ENCODE assay signal across 8 mouse cellular contexts in the genomic region with DNA sequence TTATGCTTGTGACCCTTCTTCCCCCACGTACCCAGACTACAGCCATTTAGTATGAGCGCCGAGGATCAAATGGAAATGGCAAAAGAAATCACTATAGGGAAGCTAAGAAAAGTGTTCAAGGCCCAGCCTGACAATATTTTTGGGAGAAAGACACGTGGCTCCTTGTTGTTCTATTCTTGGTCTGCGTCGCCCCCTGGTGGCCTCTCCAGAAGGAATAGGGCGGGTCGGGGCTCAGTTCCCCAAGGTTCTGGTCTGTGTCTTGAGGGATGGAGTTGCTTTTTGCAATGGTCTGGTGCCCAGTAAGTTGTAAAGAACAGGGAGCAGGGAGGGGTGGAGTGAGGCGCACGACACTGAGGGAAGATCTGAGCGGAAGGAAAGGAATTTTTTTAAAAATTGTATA.
DNase-seq lines count a peak whose midpoint lies in the region; ATAC-seq lines count a peak whose summit lies in the region.

No protein-coding gene starts in this region.

- H3K9ac ChIP-seq in limb, embryonic 11.5 days (ENCODE audit: low read length) = peak overlapping the region; percentile 0; the same call in 1 of the 2 replicates
- H3K9ac ChIP-seq in midbrain, embryonic 13.5 days (replicated peaks) = no peak overlapping the region

- H3K27ac ChIP-seq in limb, embryonic 11.5 days (replicated peaks; ENCODE audit: low read depth, low read length) = peak overlapping the region; percentile 85
- peak overlapping the region; percentile 72 for H3K27ac ChIP-seq in midbrain, embryonic 13.5 days

- no peak overlapping the region for H3K4me3 ChIP-seq in limb, embryonic 11.5 days (ENCODE audit: low read depth, low read length)
- no peak overlapping the region for H3K4me3 ChIP-seq in midbrain, embryonic 13.5 days (replicated peaks)

- H3K9me3 ChIP-seq in limb, embryonic 11.5 days (ENCODE audit: control insufficient read depth, low read length) = no peaks in the 10 kb centered on the region
- no peaks in the 10 kb centered on the region for H3K9me3 ChIP-seq in midbrain, embryonic 13.5 days

- no peak for ATAC-seq in limb, embryonic 11.5 days (ENCODE audit: insufficient number of reproducible peaks, low FRiP score, low TSS enrichment, low read depth)
- peak; percentile 51; the same call in 1 of the 2 replicates for ATAC-seq in midbrain, embryonic 13.5 days

- peak overlapping the region; percentile 73; the same call in 1 of the 2 replicates for H3K4me2 ChIP-seq in limb, embryonic 11.5 days (ENCODE audit: low read depth, severe bottlenecking)
- peak overlapping the region; percentile 58 for H3K4me2 ChIP-seq in midbrain, embryonic 13.5 days (replicated peaks)

- under 1% methylated on average over 11 of the region's 11 CpGs for WGBS in limb, embryonic 11.5 days
- 1% methylated on average over 11 of the region's 11 CpGs for WGBS in midbrain, embryonic 13.5 days

- H3K4me1 ChIP-seq in limb, embryonic 11.5 days (ENCODE audit: control insufficient read depth, insufficient read depth, low read length) = peaks cover 18% of the 10 kb centered on the region
- peaks cover 36% of the 10 kb centered on the region for H3K4me1 ChIP-seq in midbrain, embryonic 13.5 days (replicated peaks)

- H3K36me3 ChIP-seq in limb, embryonic 11.5 days (ENCODE audit: control insufficient read depth, insufficient read depth, low read length) = no peaks in the 10 kb centered on the region
- H3K36me3 ChIP-seq in midbrain, embryonic 13.5 days = no peaks in the 10 kb centered on the region

- H3K27me3 ChIP-seq in limb, embryonic 11.5 days (ENCODE audit: control insufficient read depth, insufficient read depth, low read length) = no peaks in the 10 kb centered on the region
- peaks cover 20% of the 10 kb centered on the region for H3K27me3 ChIP-seq in midbrain, embryonic 13.5 days

- DNase-seq in T-cell, adult 2 months (ENCODE audit: low spot score) = peak; percentile 25
- DNase-seq in cerebellum, postnatal 4 days (ENCODE audit: low spot score in 2 of 2) = peak; percentile 82 to 91
- peak; percentile 89 for DNase-seq in gastrocnemius, postnatal 10 days
- peak; percentile 80 for DNase-seq in induced T-regulatory cell, adult 2 months (ENCODE audit: low read depth)
- DNase-seq in limb, embryonic 11.5 days (ENCODE audit: low spot score) = peak; percentile 96
- peak; percentile 71 to 89 for DNase-seq in spleen, postnatal 10 days (ENCODE audit: low spot score in 2 of 2)
- no peak for DNase-seq in MN1 (ENCODE audit: low spot score)
